Mouse (Mus musculus): ENCODE measurements around the gene Mrps7. TPM values are rescaled to one million over a fixed set of nuclear protein-coding genes. Genes with fewer than 3 reads are reported as not detected.

Gene Mrps7
- polyA plus RNA-seq, 1 experiment from 2014 or later, result 71.5 TPM

Other genes with a start within 250 kb of the Mrps7 start
- gene Hid1, start 236.2 kb upstream of the Mrps7 start, polyA plus RNA-seq (2015; fragmentation: Nextera tagmentation; extraction: Ambion mirVana), result 1.1 and 1.2 TPM in 2 replicates
- 1.5 and 1.7 TPM in 2 replicates for gene Cdr2l, start 222.0 kb upstream of the Mrps7 start, polyA plus RNA-seq (2015; fragmentation: Nextera tagmentation; extraction: Ambion mirVana)
- 103 and 104 TPM in 2 replicates for gene Mrpl58, start 200.2 kb upstream of the Mrps7 start, polyA plus RNA-seq (2015; fragmentation: Nextera tagmentation; extraction: Ambion mirVana)
- gene Atp5h, start 184.0 kb upstream of the Mrps7 start, polyA plus RNA-seq (2015; fragmentation: Nextera tagmentation; extraction: Ambion mirVana), result 633 and 650 TPM in 2 replicates
- gene Kctd2, start 183.8 kb upstream of the Mrps7 start, polyA plus RNA-seq (2015; fragmentation: Nextera tagmentation; extraction: Ambion mirVana), result 2.5 and 4.1 TPM in 2 replicates
- gene Trim80, start 163.4 kb upstream of the Mrps7 start, polyA plus RNA-seq (2015; fragmentation: Nextera tagmentation; extraction: Ambion mirVana), result 0.16 and 0.27 TPM in 2 replicates
- 0.06 TPM in 1 of 2 replicates, not detected in the other for gene Slc16a5, start 141.5 kb upstream of the Mrps7 start, polyA plus RNA-seq (2015; fragmentation: Nextera tagmentation; extraction: Ambion mirVana)
- gene Armc7, start 128.3 kb upstream of the Mrps7 start, polyA plus RNA-seq (2015; fragmentation: Nextera tagmentation; extraction: Ambion mirVana), result 3.2 and 3.7 TPM in 2 replicates
- 60.8 and 64.6 TPM in 2 replicates for gene Nt5c, start 112.1 kb upstream of the Mrps7 start, polyA plus RNA-seq (2015; fragmentation: Nextera tagmentation; extraction: Ambion mirVana)
- gene Jpt1, start 89.5 kb upstream of the Mrps7 start, polyA plus RNA-seq (2015; fragmentation: Nextera tagmentation; extraction: Ambion mirVana), result 292 and 314 TPM in 2 replicates
- gene Sumo2, start 67.6 kb upstream of the Mrps7 start, polyA plus RNA-seq (2015; fragmentation: Nextera tagmentation; extraction: Ambion mirVana), result 532 and 597 TPM in 2 replicates
- 158 and 175 TPM in 2 replicates for gene Nup85, start 39.5 kb upstream of the Mrps7 start, polyA plus RNA-seq (2015; fragmentation: Nextera tagmentation; extraction: Ambion mirVana)
- 8.5 and 10.5 TPM in 2 replicates for gene Gga3, start 126 bp downstream of the Mrps7 start, polyA plus RNA-seq (2015; fragmentation: Nextera tagmentation; extraction: Ambion mirVana)
- 26.8 and 30.3 TPM in 2 replicates for gene Mif4gd, start 9.0 kb downstream of the Mrps7 start, polyA plus RNA-seq (2015; fragmentation: Nextera tagmentation; extraction: Ambion mirVana)
- gene Slc25a19, start 24.4 kb downstream of the Mrps7 start, polyA plus RNA-seq (2015; fragmentation: Nextera tagmentation; extraction: Ambion mirVana), result 12.2 and 15.8 TPM in 2 replicates
- gene Grb2, start 104.7 kb downstream of the Mrps7 start, polyA plus RNA-seq (2015; fragmentation: Nextera tagmentation; extraction: Ambion mirVana), result 56.7 and 63.5 TPM in 2 replicates
- gene Tmem94, start 161.5 kb downstream of the Mrps7 start, polyA plus RNA-seq (2015; fragmentation: Nextera tagmentation; extraction: Ambion mirVana), result 8.2 and 10.9 TPM in 2 replicates
- 5.7 and 6.0 TPM in 2 replicates for gene Caskin2, start 209.7 kb downstream of the Mrps7 start, polyA plus RNA-seq (2015; fragmentation: Nextera tagmentation; extraction: Ambion mirVana)
- gene Tsen54, start 210.8 kb downstream of the Mrps7 start, polyA plus RNA-seq (2015; fragmentation: Nextera tagmentation; extraction: Ambion mirVana), result 19.3 and 20.1 TPM in 2 replicates
- 9.8 and 10.2 TPM in 2 replicates for gene Llgl2, start 220.1 kb downstream of the Mrps7 start, polyA plus RNA-seq (2015; fragmentation: Nextera tagmentation; extraction: Ambion mirVana)